Mouse (Mus musculus) embryonic facial prominence, embryonic 13.5 days (tissue): ENCODE results near the gene Txnrd1. TPM values are rescaled to one million over a fixed set of nuclear protein-coding genes. Genes with fewer than 3 reads are reported as not detected.

ENCODE experiments used
- ATAC-seq: fragments of 200-750 bp; cut with Nextera tagmentation; 2 replicates; pipeline ENCODE4 v1.8.0; 2017; ENCODE audit warnings: low read depth; ENCODE audit not compliant: insufficient number of reproducible peaks, insufficient read depth, low FRiP score, low TSS enrichment
- H3K27ac ChIP-seq: fragments of 300-500 bp; sonication (generic); 2 replicates; pipeline ENCODE4 v1.5.1; 2015; ENCODE audit warnings: moderate library complexity, mild to moderate bottlenecking, inconsistent platforms
- H3K27me3 ChIP-seq: fragments of 300-500 bp; sonication (generic); 2 replicates; pipeline ENCODE4 v1.6.1; 2015; ENCODE audit warnings: mild to moderate bottlenecking, inconsistent platforms
- H3K36me3 ChIP-seq: fragments of 300-500 bp; sonication (generic); 2 replicates; pipeline ENCODE4 v1.6.1; 2015; ENCODE audit warnings: mild to moderate bottlenecking, inconsistent platforms
- H3K4me1 ChIP-seq: fragments of 300-500 bp; sonication (generic); 2 replicates; pipeline ENCODE4 v1.6.1; 2015; ENCODE audit warnings: inconsistent platforms
- H3K4me2 ChIP-seq: fragments of 300-500 bp; sonication (generic); 2 replicates; pipeline ENCODE4 v1.6.1; 2015; ENCODE audit warnings: moderate library complexity, mild to moderate bottlenecking, inconsistent platforms
- H3K4me3 ChIP-seq: fragments of 300-500 bp; sonication (generic); 2 replicates; pipeline ENCODE4 v1.5.1; 2015; ENCODE audit warnings: mild to moderate bottlenecking, inconsistent platforms
- H3K9ac ChIP-seq: fragments of 300-500 bp; sonication (generic); 2 replicates; pipeline ENCODE4 v1.6.1; 2015; ENCODE audit warnings: mild to moderate bottlenecking, inconsistent platforms
- H3K9me3 ChIP-seq: fragments of 300-500 bp; sonication (generic); 2 replicates; pipeline ENCODE4 v1.6.1; 2016; ENCODE audit warnings: inconsistent platforms
- WGBS: fragments of 180-500 bp; shearing (Covaris S2); methylation state at CpG from one replicate; pipeline ENCODE4 v1.1.7; 2015; ENCODE audit warnings: mixed read lengths; 5-methylcytosine and 5-hydroxymethylcytosine counted together
- polyA plus RNA-seq: library from polyadenylated mRNA; unstranded; fragments of >200 nt; fragmentation: Nextera tagmentation; extraction: Ambion mirVana; gene quantifications from 2 replicates; pipeline ENCODE4 v1.2.1, GENCODE M21; 2015

Gene Txnrd1
- polyA plus RNA-seq, 1 experiment from 2014 or later, result 99.4 TPM

- H3K4me2 ChIP-seq, result no peak overlapping the region
- peaks cover 11% of the 10 kb centered on the region for H3K4me1 ChIP-seq
- H3K27ac ChIP-seq, result no peak overlapping the region
- no peak overlapping the region for H3K9ac ChIP-seq
- ATAC-seq, result no peak
- no peaks in the 10 kb centered on the region for H3K36me3 ChIP-seq
- H3K4me3 ChIP-seq, result no peak overlapping the region
- WGBS, result 82% methylated on average over 6 of the region's 6 CpGs
- H3K9me3 ChIP-seq, result no peaks in the 10 kb centered on the region
- H3K27me3 ChIP-seq, result no peaks in the 10 kb centered on the region
Observed at GRCm38 (mm10) chr10:82851751-82852150, 18.0 kb downstream of the Txnrd1 start.

GRCm38 (mm10) chr10:82858032-82858680, 24.4 kb downstream of the Txnrd1 start:
- H3K27me3 ChIP-seq, result no peaks in the 10 kb centered on the region
- H3K4me2 ChIP-seq, result peak overlapping the region; percentile 77
- no peak for ATAC-seq
- WGBS, result 41% methylated on average over 10 of the region's 10 CpGs
- H3K9me3 ChIP-seq, result no peaks in the 10 kb centered on the region
- peaks cover 25% of the 10 kb centered on the region for H3K4me1 ChIP-seq
- peak overlapping the region; percentile 79 for H3K4me3 ChIP-seq
- no peaks in the 10 kb centered on the region for H3K36me3 ChIP-seq
- peak overlapping the region; percentile 96; the same call in 1 of the 2 replicates for H3K27ac ChIP-seq
- H3K9ac ChIP-seq, result peak overlapping the region; percentile 93; the same call in 1 of the 2 replicates

GRCm38 (mm10) chr10:82858691-82859532, 25.2 kb downstream of the Txnrd1 start:
- ATAC-seq, result peak; percentile 74
- Histone ChIP-seq H3K4me3 (peak overlapping the region; percentile 79), H3K9ac (peak overlapping the region; percentile 93), H3K4me1 (peaks cover 32% of the 10 kb centered on the region), H3K4me2 (peak overlapping the region; percentile 77), H3K9me3 (no peaks in the 10 kb centered on the region), H3K27ac (peak overlapping the region; percentile 96), H3K27me3 (no peaks in the 10 kb centered on the region), H3K36me3 (peaks cover 3% of the 10 kb centered on the region; the same call in 1 of the 2 replicates)
- under 1% methylated on average over 49 of the region's 49 CpGs for WGBS

- Histone ChIP-seq H3K4me1 (peaks cover 34% of the 10 kb centered on the region), H3K4me3 (peak overlapping the region; percentile 79), H3K36me3 (peaks cover 9% of the 10 kb centered on the region), H3K27me3 (no peaks in the 10 kb centered on the region), H3K4me2 (peak overlapping the region; percentile 77), H3K27ac (peak overlapping the region; percentile 96), H3K9ac (peak overlapping the region; percentile 93), H3K9me3 (no peaks in the 10 kb centered on the region)
- under 1% methylated on average over 8 of the region's 8 CpGs for WGBS
- ATAC-seq, result peak; percentile 59; the same call in 1 of the 2 replicates
Observed at GRCm38 (mm10) chr10:82859533-82859915, 25.8 kb downstream of the Txnrd1 start.

- Histone ChIP-seq H3K4me2 (peak overlapping the region; percentile 77), H3K27me3 (no peaks in the 10 kb centered on the region)
- WGBS, result under 1% methylated on average over 48 of the region's 50 CpGs
Observed at GRCm38 (mm10) chr10:82860181-82860928, 26.6 kb downstream of the Txnrd1 start.

GRCm38 (mm10) chr10:82860929-82861315, 27.2 kb downstream of the Txnrd1 start:
- Histone ChIP-seq H3K27ac (peak overlapping the region; percentile 96), H3K9me3 (no peaks in the 10 kb centered on the region), H3K4me3 (peak overlapping the region; percentile 79), H3K9ac (peak overlapping the region; percentile 93), H3K4me1 (peaks cover 34% of the 10 kb centered on the region), H3K27me3 (no peaks in the 10 kb centered on the region), H3K36me3 (peaks cover 16% of the 10 kb centered on the region), H3K4me2 (peak overlapping the region; percentile 77)
- ATAC-seq, result no peak
- 5% methylated on average over 8 of the region's 8 CpGs for WGBS

More at GRCm38 (mm10) chr10:82860181-82860928, 26.6 kb downstream of the Txnrd1 start:
- Histone ChIP-seq H3K4me3 (peak overlapping the region; percentile 79), H3K9me3 (no peaks in the 10 kb centered on the region), H3K9ac (peak overlapping the region; percentile 93), H3K4me1 (peaks cover 34% of the 10 kb centered on the region), H3K36me3 (peaks cover 14% of the 10 kb centered on the region), H3K27ac (peak overlapping the region; percentile 96)
- ATAC-seq, result peak; percentile 48; the same call in 1 of the 2 replicates

- WGBS, result 62% methylated on average over 5 of the region's 5 CpGs
- ATAC-seq, result no peak
- Histone ChIP-seq H3K4me1 (peaks cover 41% of the 10 kb centered on the region), H3K9me3 (no peaks in the 10 kb centered on the region), H3K36me3 (peaks cover 29% of the 10 kb centered on the region), H3K27me3 (no peaks in the 10 kb centered on the region), H3K9ac (0 out of 2 replicates have a peak overlapping the region, but pooled peaks have one; percentile 11), H3K27ac (peak overlapping the region; percentile 13; the same call in 1 of the 2 replicates), H3K4me3 (no peak overlapping the region), H3K4me2 (0 out of 2 replicates have a peak overlapping the region, but pooled peaks have one; percentile 9)
Observed at GRCm38 (mm10) chr10:82863106-82863680, 29.4 kb downstream of the Txnrd1 start.

GRCm38 (mm10) chr10:82863827-82864226, 30.1 kb downstream of the Txnrd1 start:
- no peak overlapping the region; the same call in 1 of the 2 replicates for H3K27ac ChIP-seq
- H3K9ac ChIP-seq, result 0 out of 2 replicates have a peak overlapping the region, but pooled peaks have one; percentile 11
- H3K4me2 ChIP-seq, result no peak overlapping the region
- H3K9me3 ChIP-seq, result no peaks in the 10 kb centered on the region
- H3K27me3 ChIP-seq, result no peaks in the 10 kb centered on the region
- no peak overlapping the region for H3K4me3 ChIP-seq
- WGBS, result 75% methylated on average over 7 of the region's 7 CpGs
- H3K36me3 ChIP-seq, result peaks cover 29% of the 10 kb centered on the region
- ATAC-seq, result no peak
- peaks cover 41% of the 10 kb centered on the region for H3K4me1 ChIP-seq

- Histone ChIP-seq H3K4me3 (no peak within 1 kb of the TSS), H3K36me3 (peaks cover 43% of the 10 kb centered on the region)
Observed at GRCm38 (mm10) chr10:82866356-82866755, 32.6 kb downstream of the Txnrd1 start, which contains the start of gene Eid3. Eid3 (plus strand) TSS chr10:82866626.

GRCm38 (mm10) chr10:82866832-82867231, 33.1 kb downstream of the Txnrd1 start:
- Histone ChIP-seq H3K4me2 (no peak overlapping the region), H3K36me3 (peaks cover 43% of the 10 kb centered on the region), H3K9me3 (no peaks in the 10 kb centered on the region), H3K9ac (no peak overlapping the region), H3K27ac (no peak overlapping the region), H3K4me1 (peaks cover 37% of the 10 kb centered on the region), H3K27me3 (no peaks in the 10 kb centered on the region), H3K4me3 (no peak overlapping the region)
- ATAC-seq, result no peak
- 87% methylated on average over 18 of the region's 18 CpGs for WGBS

More at GRCm38 (mm10) chr10:82866356-82866755, 32.6 kb downstream of the Txnrd1 start, which contains the start of gene Eid3:
- Histone ChIP-seq H3K27ac (no peak within 1 kb of the TSS), H3K4me2 (no peak within 1 kb of the TSS), H3K9ac (no peak within 1 kb of the TSS), H3K27me3 (no peaks in the 10 kb centered on the region), H3K9me3 (no peaks in the 10 kb centered on the region), H3K4me1 (peaks cover 40% of the 10 kb centered on the region)
- no peak for ATAC-seq
- WGBS, result 62% methylated on average over 9 of the region's 9 CpGs
